Mouse (Mus musculus): ENCODE results near the gene Zfp993.
"Not testable (repeated sequence)": the region's sequence is repeated elsewhere in the genome, so short reads cannot be mapped to it uniquely, and the experiment has no call there.

- TF ChIP-seq CTCF, EP300 (IDR thresholded peaks at IDR 0.05; ENCODE audit: low read depth): not testable (repeated sequence)
Measured at GRCm38 (mm10) chr4:146610774-146611400, at the start of gene Zfp993.

All from liver, embryonic 14.5 days (tissue).